Mouse (Mus musculus): Measurements from ENCODE around the gene Vwa7.

DNA sequence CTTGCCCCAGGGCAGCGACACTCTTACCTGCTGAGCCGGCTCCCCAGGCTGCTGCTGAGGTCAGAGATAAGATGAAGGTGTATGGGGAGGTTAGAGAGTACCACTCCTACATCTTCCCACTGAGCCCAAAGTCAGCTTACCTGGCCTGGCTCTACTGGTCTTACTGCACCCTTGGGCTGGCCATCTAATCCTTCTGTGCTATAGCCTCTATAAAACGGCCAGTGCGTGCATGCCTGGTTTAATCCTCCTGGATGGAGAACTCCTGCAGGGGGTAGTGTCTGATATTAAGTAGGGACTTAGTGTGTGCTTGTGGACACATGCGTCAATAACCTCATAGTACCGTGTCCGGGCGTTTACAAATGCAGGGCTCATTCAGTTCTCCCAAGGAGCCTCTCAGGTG, 4.2 kb downstream of the Vwa7 start:
- no peak for TF ChIP-seq CTCF (IDR thresholded peaks at IDR 0.05)
- TF ChIP-seq EP300 (IDR thresholded peaks at IDR 0.05; ENCODE audit: insufficient read depth, low read depth, low read length) = no peak

Data from heart, adult 2 months (tissue).